In genomic region chr15:81872262-81873136, GRCm38 (mm10) we compare ENCODE assay signal across 7 mouse cellular contexts. TPM values are rescaled to one million over a fixed set of nuclear protein-coding genes. Genes with fewer than 3 reads are reported as not detected.
A peak's percentile ranks its signal among the peaks of the same experiment; 100 is the strongest.
DNase-seq lines count a peak whose midpoint lies in the region; ATAC-seq and TF ChIP-seq lines count a peak whose summit lies in the region.

Gene Aco2, plus strand, starts transcription at chr15:81872309.

- H3K4me3 ChIP-seq in intestine, postnatal 0 days (ENCODE audit: low read depth, low read length), result peak within 1 kb of the TSS; percentile 100
- H3K4me3 ChIP-seq in midbrain, embryonic 12.5 days, result peak within 1 kb of the TSS; percentile 95
- H3K4me3 ChIP-seq in small intestine, adult 2 months (ENCODE audit: low read depth, low read length), result peak within 1 kb of the TSS; percentile 89

- peak; percentile 93 for ATAC-seq in intestine, postnatal 0 days
- ATAC-seq in midbrain, embryonic 12.5 days (ENCODE audit: low FRiP score, low read depth), result peak; percentile 81

- no peak for TF ChIP-seq POLR2A in small intestine, adult 2 months (IDR thresholded peaks at IDR 0.05; ENCODE audit: low read depth, low read length)

- DNase-seq in adrenal gland, adult 8-10 months, result peak; percentile 99
- peak; percentile 99 for DNase-seq in embryo, embryonic 9.5 days (ENCODE audit: extremely low spot score)
- peak; percentile 98 to 99 for DNase-seq in gastrocnemius, postnatal 4 days (ENCODE audit: low spot score in 2 of 2)
- peak; percentile 99 for DNase-seq in left cerebral cortex, postnatal 4 days

- WGBS in intestine, postnatal 0 days, result under 1% methylated on average over 52 of the region's 53 CpGs
- WGBS in midbrain, embryonic 12.5 days, result 1% methylated on average over 53 of the region's 53 CpGs
- under 1% methylated on average over 53 of the region's 53 CpGs for WGBS in small intestine, adult 2 months

- peak within 1 kb of the TSS; percentile 94 for H3K27ac ChIP-seq in intestine, postnatal 0 days (ENCODE audit: low read depth, low read length)
- peak within 1 kb of the TSS; percentile 96 for H3K27ac ChIP-seq in midbrain, embryonic 12.5 days (replicated peaks)
- H3K27ac ChIP-seq in small intestine, adult 2 months (ENCODE audit: insufficient read depth, low read depth, low read length), result peak within 1 kb of the TSS; percentile 98

- H3K36me3 ChIP-seq in intestine, postnatal 0 days (ENCODE audit: control insufficient read depth, insufficient read depth), result peaks cover 30% of the 10 kb centered on the region
- H3K36me3 ChIP-seq in midbrain, embryonic 12.5 days, result peaks cover 30% of the 10 kb centered on the region
- H3K36me3 ChIP-seq in small intestine, adult 2 months (ENCODE audit: control insufficient read depth, insufficient read depth, low read length), result peaks cover 28% of the 10 kb centered on the region

- peak within 1 kb of the TSS; percentile 79 for H3K4me2 ChIP-seq in intestine, postnatal 0 days (replicated peaks; ENCODE audit: low read depth)
- H3K4me2 ChIP-seq in midbrain, embryonic 12.5 days (replicated peaks), result peak within 1 kb of the TSS; percentile 91

- no peaks in the 10 kb centered on the region for H3K27me3 ChIP-seq in intestine, postnatal 0 days (replicated peaks; ENCODE audit: control insufficient read depth, insufficient read depth, low read length)
- no peaks in the 10 kb centered on the region for H3K27me3 ChIP-seq in midbrain, embryonic 12.5 days
- H3K27me3 ChIP-seq in small intestine, adult 2 months (ENCODE audit: control insufficient read depth, insufficient read depth, low read length), result no peaks in the 10 kb centered on the region

- no peaks in the 10 kb centered on the region for H3K9me3 ChIP-seq in intestine, postnatal 0 days (ENCODE audit: control insufficient read depth)
- H3K9me3 ChIP-seq in midbrain, embryonic 12.5 days, result no peaks in the 10 kb centered on the region

- peak within 1 kb of the TSS; percentile 89 for H3K9ac ChIP-seq in intestine, postnatal 0 days (ENCODE audit: low read depth, low read length)
- H3K9ac ChIP-seq in midbrain, embryonic 12.5 days (replicated peaks), result peak within 1 kb of the TSS; percentile 84

- no peak for TF ChIP-seq CTCF in intestine, postnatal 0 days (IDR thresholded peaks at IDR 0.05; ENCODE audit: low read depth)
- no peak for TF ChIP-seq CTCF in small intestine, adult 2 months (IDR thresholded peaks at IDR 0.05; ENCODE audit: extremely low read depth, insufficient read length, insufficient replicate concordance, low read depth, low read length)

- intact Hi-C loops in left cerebral cortex, postnatal 4 days (cut with DNase I), result no loop called here

- 0 out of 2 replicates have a peak, but pooled peaks cover 8% of the 10 kb centered on the region for H3K4me1 ChIP-seq in intestine, postnatal 0 days (replicated peaks; ENCODE audit: control insufficient read depth, insufficient read depth, low read length)
- peaks cover 18% of the 10 kb centered on the region for H3K4me1 ChIP-seq in midbrain, embryonic 12.5 days
- peaks cover 7% of the 10 kb centered on the region; the same call in 1 of the 2 replicates for H3K4me1 ChIP-seq in small intestine, adult 2 months (ENCODE audit: control insufficient read depth, insufficient read depth, insufficient read length, low read length)

RNA-seq across cellular contexts. Expression of gene Aco2, which starts in this region (rescaled TPM):
- 100 to 1,000 TPM; 297 to 630 (median 469) TPM for total RNA-seq in adrenal gland, adult 8-10 months (2022)
- total RNA-seq in gastrocnemius, postnatal 4 days (2021), result 100 to 1,000 TPM; 650 to 720 TPM
- polyA plus RNA-seq in intestine, postnatal 0 days (2015; fragmentation: Nextera tagmentation; extraction: Ambion mirVana), result 192 and 209 TPM in 2 replicates
- 100 to 1,000 TPM; 273 to 304 TPM for total RNA-seq in left cerebral cortex, postnatal 4 days (2021)
- polyA plus RNA-seq in midbrain, embryonic 12.5 days (2016; fragmentation: Nextera tagmentation; extraction: Ambion mirVana), result 170 and 177 TPM in 2 replicates
- 266 and 416 TPM in 2 replicates for polyA plus RNA-seq in small intestine, adult 2 months (2012; rRNA removed)

Comparison
In these comparisons a context has a peak if more than half of its experiments do, and no peak if none do; other contexts are left out.
1. Peak in every context shown above with its lines: DNase-seq, ATAC-seq, H3K4me3 ChIP-seq and H3K27ac ChIP-seq.